Mouse (Mus musculus) lung, embryonic 15.5 days (tissue): ENCODE data around the gene Ciz1. TPM values are rescaled to one million over a fixed set of nuclear protein-coding genes. Genes with fewer than 3 reads are reported as not detected.
A peak's percentile ranks its signal among the peaks of the same experiment; 100 is the strongest.

Experiments
- ATAC-seq: fragments of 200-750 bp; cut with Nextera tagmentation; 2 replicates; pipeline ENCODE4 v1.8.0; 2017; ENCODE audit warnings: moderate number of reproducible peaks, borderline replicate concordance; ENCODE audit not compliant: low FRiP score, low TSS enrichment; ENCODE audit errors: extremely low read depth
- H3K27ac ChIP-seq: fragments of 300-500 bp; sonication (generic); 2 replicates; pipeline ENCODE4 v1.5.1; 2015; ENCODE audit warnings: moderate library complexity, mild to moderate bottlenecking, inconsistent platforms
- H3K27me3 ChIP-seq: fragments of 300-500 bp; sonication (generic); 2 replicates; pipeline ENCODE4 v1.6.1; 2015; ENCODE audit warnings: inconsistent platforms
- H3K36me3 ChIP-seq: fragments of 300-500 bp; sonication (generic); 2 replicates; pipeline ENCODE4 v1.6.1; 2015; ENCODE audit warnings: inconsistent platforms
- H3K4me1 ChIP-seq: fragments of 300-500 bp; sonication (generic); 2 replicates; pipeline ENCODE4 v1.6.1; 2015; ENCODE audit warnings: inconsistent platforms
- H3K4me2 ChIP-seq: fragments of 300-500 bp; sonication (generic); 2 replicates; pipeline ENCODE4 v1.6.1; 2015; ENCODE audit warnings: inconsistent platforms, mild to moderate bottlenecking, moderate library complexity
- H3K4me3 ChIP-seq: fragments of 300-500 bp; sonication (generic); 2 replicates; pipeline ENCODE4 v1.5.1; 2015; ENCODE audit warnings: mild to moderate bottlenecking, inconsistent platforms
- H3K9ac ChIP-seq: fragments of 300-500 bp; sonication (generic); 2 replicates; pipeline ENCODE4 v1.6.1; 2015; ENCODE audit warnings: inconsistent platforms
- H3K9me3 ChIP-seq: fragments of 300-500 bp; sonication (generic); 2 replicates; pipeline ENCODE4 v1.6.1; 2016; ENCODE audit warnings: inconsistent platforms
- WGBS: fragments of 180-500 bp; shearing (Covaris S2); methylation state at CpG from one replicate; pipeline ENCODE4 v1.1.7; 2015; 5-methylcytosine and 5-hydroxymethylcytosine counted together
- polyA plus RNA-seq: library from polyadenylated mRNA; unstranded; fragments of >200 nt; fragmentation: Nextera tagmentation; extraction: Ambion mirVana; gene quantifications from 2 replicates; pipeline ENCODE4 v1.2.1, GENCODE M21; 2015

The Ciz1 gene
- polyA plus RNA-seq, 1 experiment from 2014 or later, result 47.7 TPM

DNA sequence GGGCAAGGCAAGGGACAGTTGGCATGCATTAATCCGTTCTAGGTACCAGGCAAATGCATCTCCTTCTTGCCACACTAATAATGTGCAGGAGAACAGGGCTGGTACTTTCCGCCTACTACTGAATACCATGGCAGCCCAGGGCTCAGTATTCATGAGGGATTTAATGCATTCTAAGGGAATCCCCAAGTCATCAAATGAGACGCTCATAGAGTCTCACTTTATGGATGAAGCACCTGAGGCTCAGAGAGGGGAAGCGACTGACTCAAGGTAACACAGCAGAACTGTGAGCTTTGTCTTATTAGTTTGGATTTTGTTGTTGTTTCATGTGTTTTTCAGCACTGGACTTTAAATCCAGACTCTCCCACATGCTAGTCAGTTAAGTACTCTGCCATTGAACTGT is 10.1 kb upstream of the Ciz1 start:
- ATAC-seq, result no peak
- no peak overlapping the region for H3K27ac ChIP-seq
- H3K9me3 ChIP-seq, result no peaks in the 10 kb centered on the region
- WGBS, result 87% methylated on average over 4 of the region's 4 CpGs
- no peak overlapping the region for H3K4me2 ChIP-seq
- H3K36me3 ChIP-seq, result no peaks in the 10 kb centered on the region
- no peaks in the 10 kb centered on the region for H3K4me1 ChIP-seq
- no peaks in the 10 kb centered on the region for H3K27me3 ChIP-seq
- no peak overlapping the region for H3K9ac ChIP-seq
- no peak overlapping the region for H3K4me3 ChIP-seq

DNA sequence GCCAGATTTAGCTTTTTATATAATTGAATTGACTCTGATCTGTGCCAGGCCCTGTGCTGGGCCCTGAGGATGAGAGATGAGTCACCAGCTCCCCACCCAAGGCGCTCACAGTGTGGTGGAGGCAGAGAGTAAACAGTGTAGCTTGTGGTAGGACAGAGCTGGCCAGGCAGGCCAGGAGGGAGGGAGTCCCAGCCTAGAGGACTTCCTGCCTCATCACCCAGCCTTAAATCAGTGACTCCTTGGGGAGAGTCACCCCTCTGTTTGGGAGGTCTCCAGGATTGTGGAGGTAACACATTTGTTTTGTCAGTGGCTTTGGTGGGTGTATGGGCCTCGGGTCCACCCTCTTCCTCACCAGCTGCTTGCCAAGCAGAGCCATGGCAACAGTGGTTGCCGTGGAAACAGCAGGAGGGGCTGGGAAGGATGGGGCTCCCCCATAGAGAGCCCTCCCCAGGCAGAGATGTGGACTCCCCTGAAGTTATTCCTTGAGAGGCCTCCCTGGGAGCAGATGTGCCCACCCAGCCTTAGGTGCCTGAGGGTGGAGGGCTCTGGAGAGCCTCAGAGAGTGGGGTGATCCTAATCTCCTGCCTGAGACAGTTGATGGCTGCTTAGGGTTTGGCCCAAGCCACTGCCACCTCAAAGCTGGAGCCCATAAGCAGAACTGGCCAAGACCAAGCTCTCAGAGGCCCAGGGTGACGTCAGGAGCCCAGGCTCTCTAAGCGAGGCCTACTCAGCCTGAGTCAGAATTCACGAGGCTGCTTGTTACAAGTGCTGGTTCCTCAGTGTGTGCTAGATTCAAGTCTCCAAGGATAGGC is 9.4 kb upstream of the Ciz1 start:
- Histone ChIP-seq H3K27ac (no peak overlapping the region), H3K4me3 (no peak overlapping the region), H3K9ac (no peak overlapping the region), H3K4me1 (no peaks in the 10 kb centered on the region), H3K36me3 (no peaks in the 10 kb centered on the region), H3K4me2 (no peak overlapping the region), H3K9me3 (no peaks in the 10 kb centered on the region), H3K27me3 (no peaks in the 10 kb centered on the region)
- no peak for ATAC-seq
- 67% methylated on average over 6 of the region's 6 CpGs for WGBS

DNA sequence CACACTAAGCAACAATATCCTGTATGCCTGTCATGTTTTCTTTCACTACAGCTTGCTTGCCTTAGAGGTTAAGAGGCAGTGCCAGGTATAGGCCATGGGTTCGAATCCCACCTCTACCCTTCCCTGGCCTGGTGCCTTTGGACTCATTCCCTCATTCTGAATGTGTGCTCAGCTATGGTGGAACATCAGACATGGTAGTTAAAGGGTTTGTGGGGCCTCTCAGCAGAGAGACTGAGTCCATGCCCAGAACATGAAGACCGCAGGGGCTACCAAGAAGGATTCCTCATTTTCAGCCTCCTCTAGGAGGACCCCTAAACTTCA is 8.8 kb upstream of the Ciz1 start:
- no peaks in the 10 kb centered on the region for H3K4me1 ChIP-seq
- no peak overlapping the region for H3K4me2 ChIP-seq
- H3K9me3 ChIP-seq, result no peaks in the 10 kb centered on the region
- H3K27me3 ChIP-seq, result no peaks in the 10 kb centered on the region
- H3K4me3 ChIP-seq, result no peak overlapping the region
- WGBS, result 94% methylated on average over 2 of the region's 2 CpGs
- H3K36me3 ChIP-seq, result no peaks in the 10 kb centered on the region
- no peak overlapping the region for H3K9ac ChIP-seq
- no peak for ATAC-seq
- no peak overlapping the region for H3K27ac ChIP-seq

DNA sequence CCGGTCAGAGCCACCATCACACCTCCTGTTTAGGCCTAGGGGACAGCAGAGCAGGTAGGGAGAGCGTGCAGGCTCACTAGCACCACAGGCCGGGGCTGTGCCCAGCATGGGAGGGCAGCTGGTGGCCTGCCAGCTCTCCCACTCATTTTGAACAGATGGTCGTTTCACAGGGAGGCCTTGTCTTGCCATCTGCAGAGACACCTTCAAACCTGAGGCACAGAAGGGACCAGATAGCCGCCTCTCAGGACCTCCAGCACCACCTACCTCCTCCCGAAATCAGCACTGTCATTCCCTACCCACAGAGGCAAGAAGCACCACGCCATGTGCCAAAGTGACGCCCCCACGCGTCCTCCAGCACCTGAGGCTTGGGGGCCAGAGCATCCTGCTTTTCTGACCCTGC is 8.1 kb upstream of the Ciz1 start:
- Histone ChIP-seq H3K27ac (no peak overlapping the region), H3K27me3 (no peaks in the 10 kb centered on the region), H3K9ac (no peak overlapping the region), H3K4me3 (no peak overlapping the region), H3K9me3 (no peaks in the 10 kb centered on the region), H3K4me2 (no peak overlapping the region), H3K4me1 (no peaks in the 10 kb centered on the region), H3K36me3 (no peaks in the 10 kb centered on the region)
- no peak for ATAC-seq
- 67% methylated on average over 10 of the region's 10 CpGs for WGBS

DNA sequence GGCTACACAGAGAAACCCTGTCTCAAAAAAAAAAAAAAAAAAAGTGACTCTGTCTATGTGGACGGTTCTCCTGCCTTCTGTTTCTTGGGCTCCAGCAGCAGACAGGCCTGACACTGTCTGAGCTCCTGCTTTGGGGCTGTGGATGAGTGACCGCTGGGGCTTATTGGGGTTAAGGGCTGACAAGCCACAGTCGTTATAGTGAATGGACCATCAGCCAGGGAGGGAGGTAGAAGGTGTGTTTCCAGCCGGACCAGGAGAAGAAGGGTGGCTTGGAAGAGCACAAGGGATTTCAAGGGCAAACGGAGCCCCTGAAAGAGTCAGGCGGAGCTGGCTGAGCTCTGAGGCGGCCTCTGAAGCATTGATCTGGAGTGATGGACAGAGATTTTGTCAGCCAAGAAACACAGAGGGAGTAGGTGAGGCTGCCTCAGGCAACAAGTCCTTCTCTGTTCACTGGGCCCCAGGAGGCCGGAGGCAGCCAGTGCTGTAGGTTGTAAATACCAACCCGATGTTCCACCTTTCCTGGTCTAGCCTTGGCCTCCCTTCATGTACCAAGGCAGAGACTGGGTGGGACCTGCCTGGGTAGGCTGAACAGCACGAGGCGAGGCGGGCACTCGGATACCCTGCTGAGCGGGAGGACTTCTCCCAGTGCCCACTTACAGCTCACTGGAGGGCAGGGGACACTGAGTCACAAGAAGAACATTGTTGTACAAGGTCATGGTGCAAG is 7.4 kb upstream of the Ciz1 start:
- Histone ChIP-seq H3K4me1 (no peaks in the 10 kb centered on the region), H3K9me3 (no peaks in the 10 kb centered on the region), H3K9ac (no peak overlapping the region), H3K36me3 (no peaks in the 10 kb centered on the region), H3K27me3 (no peaks in the 10 kb centered on the region), H3K4me3 (no peak overlapping the region), H3K4me2 (no peak overlapping the region), H3K27ac (no peak overlapping the region)
- 73% methylated on average over 14 of the region's 14 CpGs for WGBS
- ATAC-seq, result no peak

DNA sequence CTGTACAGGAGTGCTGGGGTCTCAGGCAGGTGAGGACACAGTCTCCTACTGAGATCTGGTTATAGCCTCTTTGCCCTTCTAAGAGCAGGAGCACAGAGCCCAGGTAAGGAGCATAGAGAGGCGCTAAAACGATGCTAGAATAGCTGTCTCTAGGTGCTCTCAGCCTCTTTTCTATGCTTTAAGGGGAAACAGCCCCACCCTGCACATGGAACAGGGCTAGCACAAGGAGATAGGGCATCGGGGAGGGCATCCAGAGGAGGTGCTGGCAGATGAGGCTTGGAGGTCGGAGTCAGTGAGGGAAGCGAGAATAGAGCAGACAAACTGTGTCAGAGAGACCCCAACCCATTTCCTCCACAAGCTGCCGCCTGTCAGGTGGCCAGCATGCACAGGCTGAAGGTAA is 5.1 kb upstream of the Ciz1 start:
- Histone ChIP-seq H3K36me3 (no peaks in the 10 kb centered on the region), H3K4me1 (peaks cover 11% of the 10 kb centered on the region), H3K27ac (no peak overlapping the region), H3K9ac (no peak overlapping the region), H3K4me2 (no peak overlapping the region), H3K9me3 (no peaks in the 10 kb centered on the region), H3K27me3 (peaks cover 8% of the 10 kb centered on the region; the same call in 1 of the 2 replicates), H3K4me3 (no peak overlapping the region)
- 62% methylated on average over 6 of the region's 6 CpGs for WGBS
- no peak for ATAC-seq

DNA sequence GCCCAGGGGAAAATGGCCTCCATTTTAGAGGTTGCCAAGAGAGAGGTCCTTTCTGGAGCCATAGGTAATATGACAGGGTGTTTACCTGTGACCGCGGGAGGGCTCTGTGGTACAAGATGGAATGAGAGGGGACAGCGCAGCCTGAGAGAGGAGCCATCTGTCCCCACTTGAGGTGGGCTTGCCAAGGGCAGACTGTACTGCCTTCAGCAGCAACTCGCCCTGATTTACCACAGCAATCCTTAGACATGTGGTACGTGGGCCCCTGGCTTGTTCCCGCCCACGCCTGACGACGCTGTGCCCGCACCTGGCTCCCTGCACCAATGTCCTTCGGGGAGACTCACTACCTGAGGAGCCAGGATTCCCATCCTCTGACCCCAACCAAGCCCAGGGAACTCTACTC is 3.8 kb upstream of the Ciz1 start:
- no peaks in the 10 kb centered on the region for H3K36me3 ChIP-seq
- no peak for ATAC-seq
- peaks cover 22% of the 10 kb centered on the region for H3K4me1 ChIP-seq
- no peaks in the 10 kb centered on the region for H3K9me3 ChIP-seq
- no peak overlapping the region for H3K9ac ChIP-seq
- WGBS, result 76% methylated on average over 11 of the region's 11 CpGs
- H3K4me3 ChIP-seq, result no peak overlapping the region
- no peak overlapping the region for H3K27ac ChIP-seq
- H3K27me3 ChIP-seq, result peaks cover 8% of the 10 kb centered on the region; the same call in 1 of the 2 replicates
- H3K4me2 ChIP-seq, result no peak overlapping the region

DNA sequence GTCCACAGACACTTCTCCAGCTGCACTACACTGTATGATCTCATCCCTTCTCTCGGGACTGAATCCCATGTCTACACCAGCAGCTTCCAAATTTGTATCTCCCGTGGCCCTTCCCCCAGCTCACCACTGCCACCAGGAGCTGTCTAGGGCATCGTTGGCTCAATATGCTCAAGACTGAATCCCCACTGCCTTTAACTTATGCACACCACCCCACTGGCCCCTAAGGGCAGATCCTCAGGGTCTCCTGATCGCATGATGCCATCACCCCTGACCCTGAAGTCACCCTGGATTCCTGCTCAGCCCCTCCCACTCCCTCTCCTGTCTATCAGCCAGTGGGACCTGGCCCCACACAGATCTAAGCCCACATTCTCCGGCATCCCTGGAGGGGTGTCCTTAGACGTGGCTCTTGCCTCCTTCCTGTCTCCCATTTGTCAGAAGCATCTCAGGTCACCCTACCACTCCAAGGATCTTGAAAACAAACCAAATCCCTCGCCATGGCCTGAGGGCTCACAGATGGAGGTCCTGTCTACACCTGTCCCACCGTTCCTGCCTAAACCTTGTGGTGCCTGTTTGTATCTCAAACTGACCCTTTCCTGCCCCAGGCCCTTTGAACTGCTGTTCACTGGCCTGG is 2.4 kb upstream of the Ciz1 start:
- no peaks in the 10 kb centered on the region for H3K9me3 ChIP-seq
- H3K4me1 ChIP-seq, result peaks cover 24% of the 10 kb centered on the region
- H3K27me3 ChIP-seq, result peaks cover 8% of the 10 kb centered on the region; the same call in 1 of the 2 replicates
- H3K36me3 ChIP-seq, result no peaks in the 10 kb centered on the region
- no peak overlapping the region for H3K27ac ChIP-seq
- 44% methylated on average over 8 of the region's 8 CpGs for WGBS
- H3K4me2 ChIP-seq, result no peak overlapping the region
- no peak overlapping the region for H3K4me3 ChIP-seq
- no peak for ATAC-seq
- no peak overlapping the region for H3K9ac ChIP-seq

DNA sequence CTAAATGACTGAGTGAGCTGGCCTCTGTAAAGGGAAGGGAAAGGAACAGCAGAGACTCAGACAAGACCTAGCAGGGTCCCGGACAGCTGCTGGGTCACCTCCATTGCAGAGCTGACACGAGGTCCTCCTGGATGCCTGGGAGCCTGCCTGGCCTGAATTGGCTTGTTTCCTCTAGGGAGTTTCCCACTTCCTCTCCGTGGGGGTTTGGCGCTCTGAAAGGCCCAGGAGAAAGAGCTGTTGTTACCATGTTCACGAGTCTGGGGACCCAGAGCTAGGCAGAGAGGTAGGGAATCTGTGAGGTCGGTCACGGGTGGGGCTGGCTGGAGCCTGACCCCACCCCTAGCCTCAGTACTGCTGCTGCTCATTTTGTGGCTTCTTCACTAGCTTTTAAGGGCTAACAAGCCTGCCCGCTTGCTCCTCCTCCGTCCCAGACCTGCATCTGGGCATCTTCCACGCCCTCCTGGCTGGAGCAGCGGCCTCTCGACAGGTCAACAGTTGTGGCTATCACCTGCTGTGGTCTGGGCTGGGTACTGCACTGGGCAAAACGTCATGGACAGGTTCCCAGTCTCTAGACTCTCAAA is 1.6 kb upstream of the Ciz1 start:
- H3K27me3 ChIP-seq, result peaks cover 8% of the 10 kb centered on the region; the same call in 1 of the 2 replicates
- no peak overlapping the region for H3K4me2 ChIP-seq
- no peak for ATAC-seq
- WGBS, result 56% methylated on average over 13 of the region's 13 CpGs
- H3K9me3 ChIP-seq, result no peaks in the 10 kb centered on the region
- no peak overlapping the region for H3K4me3 ChIP-seq
- H3K9ac ChIP-seq, result no peak overlapping the region
- H3K27ac ChIP-seq, result no peak overlapping the region
- H3K4me1 ChIP-seq, result peaks cover 24% of the 10 kb centered on the region
- no peaks in the 10 kb centered on the region for H3K36me3 ChIP-seq

DNA sequence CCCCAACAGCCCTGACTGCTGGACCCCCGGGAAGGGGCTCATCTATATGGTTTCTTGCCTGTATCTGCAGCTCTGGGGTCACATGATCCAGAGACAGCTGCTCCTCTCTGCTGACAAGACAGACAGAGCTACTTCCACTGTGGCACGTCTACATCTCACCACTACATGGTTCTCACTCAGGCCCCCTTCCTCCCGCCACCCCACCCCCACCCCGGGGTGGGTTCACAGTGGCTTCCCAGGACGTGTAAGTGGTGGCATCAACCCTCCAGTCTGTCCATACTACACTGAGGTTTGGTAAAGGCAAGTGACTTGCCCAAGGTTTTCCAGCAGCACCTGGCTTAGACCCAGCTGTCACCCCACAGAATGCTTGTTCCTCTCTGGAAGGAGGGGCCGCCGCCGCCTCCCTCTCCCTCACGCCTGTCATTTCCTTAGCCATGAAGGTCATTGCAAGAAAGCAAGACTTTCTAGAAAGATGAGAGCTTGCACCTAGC is 611 bp upstream of the Ciz1 start:
- Histone ChIP-seq H3K4me1 (peaks cover 24% of the 10 kb centered on the region), H3K4me2 (peak overlapping the region; percentile 99), H3K36me3 (no peaks in the 10 kb centered on the region), H3K27ac (no peak overlapping the region), H3K9ac (no peak overlapping the region), H3K4me3 (peak overlapping the region; percentile 65), H3K9me3 (no peaks in the 10 kb centered on the region), H3K27me3 (peaks cover 8% of the 10 kb centered on the region; the same call in 1 of the 2 replicates)
- ATAC-seq, result no peak
- 37% methylated on average over 9 of the region's 9 CpGs for WGBS

DNA sequence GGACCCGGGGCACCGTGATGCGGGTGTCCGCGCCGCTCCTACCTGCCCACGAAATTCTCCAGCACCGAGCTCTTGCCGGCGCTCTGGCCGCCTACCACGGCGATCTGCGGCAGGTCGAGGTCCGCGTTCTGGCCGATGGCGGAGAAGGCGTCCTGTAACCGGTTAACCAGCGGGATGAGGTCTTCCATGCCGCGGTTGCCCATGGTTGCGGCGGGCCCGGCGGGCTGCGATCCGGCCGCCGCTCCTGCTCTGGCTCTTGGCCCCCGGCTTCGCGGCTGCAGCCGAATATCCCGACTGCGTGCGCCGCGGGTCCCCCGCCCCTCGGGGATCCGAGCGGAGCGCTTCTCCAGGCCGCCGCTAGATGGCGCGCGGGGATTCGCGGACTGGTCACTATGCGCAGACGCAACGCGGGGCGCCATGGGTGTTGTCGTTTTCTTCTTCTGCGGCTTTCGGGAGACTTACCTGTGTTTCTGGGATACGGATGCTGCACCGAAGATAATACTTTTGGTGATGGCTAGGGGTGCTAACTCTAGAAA is 948 bp downstream of the Ciz1 start, which contains the start of gene Dnm1:
TSS of gene Dnm1 (minus strand) at position 332 of the 536 bp plus-strand sequence.
- peaks cover 8% of the 10 kb centered on the region; the same call in 1 of the 2 replicates for H3K27me3 ChIP-seq
- peak within 1 kb of the TSS; percentile 65 for H3K4me3 ChIP-seq
- H3K4me1 ChIP-seq, result peaks cover 24% of the 10 kb centered on the region
- WGBS, result under 1% methylated on average over 63 of the region's 63 CpGs
- H3K9ac ChIP-seq, result peak within 1 kb of the TSS; percentile 57
- ATAC-seq, result peak; percentile 62; the same call in 1 of the 2 replicates
- H3K4me2 ChIP-seq, result peak within 1 kb of the TSS; percentile 99
- H3K27ac ChIP-seq, result peak within 1 kb of the TSS; percentile 26; the same call in 1 of the 2 replicates
- no peaks in the 10 kb centered on the region for H3K36me3 ChIP-seq
- no peaks in the 10 kb centered on the region for H3K9me3 ChIP-seq
